Mouse (Mus musculus) lung, embryonic 16.5 days (tissue): ENCODE measurements around the gene Gm11564. TPM values are rescaled to one million over a fixed set of nuclear protein-coding genes. Genes with fewer than 3 reads are reported as not detected.
"Not testable (repeated sequence)": the region's sequence is repeated elsewhere in the genome, so short reads cannot be mapped to it uniquely, and the experiment has no call there.

Experiments
- ATAC-seq: fragments of 200-750 bp; cut with Nextera tagmentation; 2 replicates; pipeline ENCODE4 v1.8.0; 2017; ENCODE audit warnings: low read depth, mild to moderate bottlenecking, moderate library complexity
- H3K27ac ChIP-seq: fragments of 300-500 bp; sonication (generic); 2 replicates; pipeline ENCODE4 v1.5.1; 2014; ENCODE audit warnings: mild to moderate bottlenecking, control low read depth, low read length
- H3K27me3 ChIP-seq: fragments of 300-500 bp; sonication (generic); 2 replicates; pipeline ENCODE4 v1.6.1; 2014; ENCODE audit warnings: low read depth, low read length, mixed read lengths; ENCODE audit not compliant: control insufficient read depth, insufficient read depth
- H3K36me3 ChIP-seq: fragments of 300-500 bp; sonication (generic); 2 replicates; pipeline ENCODE4 v1.6.1; 2014; ENCODE audit warnings: low read length; ENCODE audit not compliant: control insufficient read depth, insufficient read depth
- H3K4me1 ChIP-seq: fragments of 300-500 bp; sonication (generic); replicated peaks from 2 replicates; pipeline ENCODE4 v1.6.1; 2014; ENCODE audit warnings: low read length, mixed read lengths; ENCODE audit not compliant: control insufficient read depth, insufficient read depth
- H3K4me2 ChIP-seq: fragments of 300-500 bp; sonication (generic); 2 replicates; pipeline ENCODE4 v1.6.1; 2014; ENCODE audit warnings: low read depth, low read length, control low read depth
- H3K4me3 ChIP-seq: fragments of 300-500 bp; sonication (generic); 2 replicates; pipeline ENCODE4 v1.5.1; 2014; ENCODE audit warnings: mild to moderate bottlenecking, low read length, control low read depth
- H3K9ac ChIP-seq: fragments of 300-500 bp; sonication (generic); 2 replicates; pipeline ENCODE4 v1.6.1; 2014; ENCODE audit warnings: low read length, control low read depth
- H3K9me3 ChIP-seq: fragments of 300-500 bp; sonication (generic); 2 replicates; pipeline ENCODE4 v1.6.1; 2016; ENCODE audit warnings: low read length; ENCODE audit not compliant: control insufficient read depth
- WGBS: fragments of 180-500 bp; shearing (Covaris S2); extraction: QIAGEN DNeasy Blood & Tissue Kit; methylation state at CpG from one replicate; pipeline ENCODE4 v1.1.7; 2014; 5-methylcytosine and 5-hydroxymethylcytosine counted together
- polyA plus RNA-seq: library from polyadenylated mRNA; unstranded; fragments of >200 nt; fragmentation: Nextera tagmentation; extraction: Ambion mirVana; gene quantifications from 2 replicates; pipeline ENCODE4 v1.2.1, GENCODE M21; 2015

Gene Gm11564
- polyA plus RNA-seq, result not detected in 2 replicates

GRCm38 (mm10) chr11:99815566-99815965 lies at the start of gene Gm11564:
Gm11564 (minus strand) TSS chr11:99815666.
- H3K4me2 ChIP-seq, H3K27me3 ChIP-seq, ATAC-seq, H3K4me1 ChIP-seq, H3K9me3 ChIP-seq, H3K4me3 ChIP-seq, H3K36me3 ChIP-seq, H3K9ac ChIP-seq, H3K27ac ChIP-seq: not testable (repeated sequence)
- WGBS, result 81% methylated on average over 2 of the region's 2 CpGs

DNA sequence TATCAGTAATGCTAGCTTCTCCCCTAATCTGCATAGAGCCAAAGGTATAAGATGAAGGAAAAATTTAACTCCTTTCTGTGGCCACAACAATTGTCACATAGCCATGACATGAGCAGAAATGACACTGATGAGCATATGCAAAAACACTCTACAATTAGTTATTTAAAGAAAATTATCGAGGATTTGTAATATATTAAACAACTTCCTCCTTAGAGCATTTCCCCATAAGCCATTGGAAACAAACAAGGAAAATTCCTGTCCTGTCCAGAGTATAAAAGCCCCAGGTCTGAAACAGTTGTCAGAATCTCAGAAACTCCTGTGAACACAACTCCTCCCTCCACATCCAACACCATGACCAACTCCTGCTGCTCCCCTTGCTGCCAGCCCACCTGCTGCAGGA lies 48.7 kb upstream of the Gm11564 start, which contains the start of gene Gm11559:
Gene Gm11559, plus strand, starts transcription at position 301 of the 400 bp plus-strand sequence.
- not testable (repeated sequence) for H3K4me3 ChIP-seq, H3K9ac ChIP-seq, H3K9me3 ChIP-seq, H3K36me3 ChIP-seq, H3K27ac ChIP-seq, H3K4me1 ChIP-seq, H3K4me2 ChIP-seq, ATAC-seq, H3K27me3 ChIP-seq
- WGBS, result 59% methylated on average over 1 of the region's 1 CpGs

DNA sequence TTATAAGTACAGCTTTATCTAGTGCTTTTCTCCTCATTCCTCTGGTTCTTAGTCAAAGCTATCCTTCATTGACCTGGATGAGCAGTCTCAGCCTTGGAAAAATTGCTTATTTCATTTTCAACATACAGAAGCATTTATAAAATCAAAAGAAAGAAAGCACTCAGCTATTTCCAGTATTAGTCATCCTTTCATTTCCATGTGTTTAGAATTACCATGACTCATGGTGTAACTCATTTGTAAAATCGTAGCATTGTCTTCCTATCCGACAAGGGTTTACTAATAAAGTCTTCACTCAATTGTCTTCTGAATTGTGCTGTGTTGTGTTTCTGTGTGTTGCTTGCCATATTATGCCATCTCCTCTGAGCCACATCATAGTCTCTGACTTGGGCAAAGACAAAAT lies 43.3 kb upstream of the Gm11564 start:
- no peak overlapping the region for H3K4me3 ChIP-seq
- 69% methylated on average over 2 of the region's 2 CpGs for WGBS
- no peaks in the 10 kb centered on the region for H3K9me3 ChIP-seq

GRCm38 (mm10) chr11:99857617-99858016 lies 42.2 kb upstream of the Gm11564 start, which contains the start of gene Gm11568:
Gm11568 (plus strand) TSS chr11:99857917.
- Histone ChIP-seq H3K4me1 (no peaks in the 10 kb centered on the region), H3K4me3 (no peak within 1 kb of the TSS), H3K4me2 (no peak within 1 kb of the TSS), H3K27ac (no peak within 1 kb of the TSS), H3K9me3 (no peaks in the 10 kb centered on the region), H3K9ac (no peak within 1 kb of the TSS), H3K36me3 (no peaks in the 10 kb centered on the region), H3K27me3 (no peaks in the 10 kb centered on the region)
- 77% methylated on average over 2 of the region's 2 CpGs for WGBS
- no peak for ATAC-seq

More for the DNA sequence above, 43.3 kb upstream of the Gm11564 start:
- Histone ChIP-seq H3K36me3 (no peaks in the 10 kb centered on the region), H3K27ac (no peak overlapping the region), H3K27me3 (no peaks in the 10 kb centered on the region), H3K9ac (no peak overlapping the region), H3K4me2 (no peak overlapping the region), H3K4me1 (no peaks in the 10 kb centered on the region)
- no peak for ATAC-seq

GRCm38 (mm10) chr11:99854121-99854520 lies 38.7 kb upstream of the Gm11564 start:
- ATAC-seq, result no peak

DNA sequence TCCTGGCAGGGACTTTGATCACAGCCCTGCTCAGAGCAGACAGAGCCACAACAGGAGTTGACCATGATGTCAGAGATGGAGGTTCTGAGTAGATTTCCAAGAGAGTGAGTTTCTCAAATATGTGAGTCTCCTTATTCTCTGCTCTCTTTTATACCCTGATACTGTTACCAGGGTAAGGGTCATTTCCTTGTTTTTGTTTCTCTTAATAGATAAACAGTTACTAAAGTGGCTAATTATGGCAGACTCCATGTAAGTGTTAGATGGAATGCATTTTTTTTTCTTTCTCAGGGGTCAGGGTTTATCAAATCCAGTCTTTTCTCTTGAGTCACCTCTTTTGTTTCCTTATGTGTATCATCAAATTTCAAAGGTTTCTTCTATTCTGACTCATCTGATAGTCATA lies 36.0 kb upstream of the Gm11564 start, which contains the start of gene Krtap4-16:
Gene Krtap4-16, minus strand, starts transcription at position 101 of the 400 bp plus-strand sequence.
- ATAC-seq, result no peak
- no peak within 1 kb of the TSS for H3K27ac ChIP-seq
- H3K4me1 ChIP-seq, result no peaks in the 10 kb centered on the region
- H3K9ac ChIP-seq, result no peak within 1 kb of the TSS
- H3K36me3 ChIP-seq, result no peaks in the 10 kb centered on the region
- H3K9me3 ChIP-seq, result no peaks in the 10 kb centered on the region
- no peak within 1 kb of the TSS for H3K4me3 ChIP-seq
- H3K27me3 ChIP-seq, result no peaks in the 10 kb centered on the region
- H3K4me2 ChIP-seq, result no peak within 1 kb of the TSS

More at GRCm38 (mm10) chr11:99854121-99854520, 38.7 kb upstream of the Gm11564 start:
- Histone ChIP-seq H3K4me2 (no peak overlapping the region), H3K36me3 (no peaks in the 10 kb centered on the region), H3K4me3 (no peak overlapping the region), H3K27me3 (no peaks in the 10 kb centered on the region), H3K27ac (no peak overlapping the region), H3K4me1 (no peaks in the 10 kb centered on the region), H3K9me3 (no peaks in the 10 kb centered on the region), H3K9ac (no peak overlapping the region)
- 53% methylated on average over 3 of the region's 3 CpGs for WGBS

DNA sequence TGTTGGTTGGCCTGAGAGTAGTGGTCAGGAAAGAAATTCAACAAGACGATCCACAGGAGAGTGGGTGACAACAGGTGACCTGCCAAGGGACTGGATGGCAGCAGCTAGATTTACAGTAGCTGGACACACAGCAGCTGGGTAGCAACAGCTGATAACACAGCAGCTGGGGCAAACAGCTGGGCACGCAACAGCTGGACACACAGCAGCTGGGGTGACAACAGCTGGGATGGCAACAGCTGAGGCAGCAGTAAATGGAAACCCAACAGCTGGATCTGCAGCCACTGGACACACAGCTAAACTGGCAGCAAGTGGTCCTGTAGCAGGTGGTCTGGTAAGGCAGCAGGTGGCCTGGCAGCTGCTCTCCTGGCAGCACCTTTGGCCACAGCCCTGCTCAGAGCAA lies 31.3 kb upstream of the Gm11564 start:
- no peaks in the 10 kb centered on the region for H3K4me1 ChIP-seq
- no peak overlapping the region for H3K4me2 ChIP-seq
- H3K9me3 ChIP-seq, result no peaks in the 10 kb centered on the region
- H3K4me3 ChIP-seq, result no peak overlapping the region
- no peak for ATAC-seq
- H3K36me3 ChIP-seq, result no peaks in the 10 kb centered on the region
- WGBS, result 87% methylated on average over 2 of the region's 2 CpGs
- no peaks in the 10 kb centered on the region for H3K27me3 ChIP-seq
- no peak overlapping the region for H3K9ac ChIP-seq
- no peak overlapping the region for H3K27ac ChIP-seq

GRCm38 (mm10) chr11:99842185-99842584 lies 26.7 kb upstream of the Gm11564 start:
- no peaks in the 10 kb centered on the region for H3K27me3 ChIP-seq
- 78% methylated on average over 1 of the region's 1 CpGs for WGBS
- H3K4me3 ChIP-seq, result no peak overlapping the region
- H3K4me1 ChIP-seq, result no peaks in the 10 kb centered on the region
- no peak overlapping the region for H3K9ac ChIP-seq
- H3K27ac ChIP-seq, result no peak overlapping the region
- no peak for ATAC-seq
- no peak overlapping the region for H3K4me2 ChIP-seq
- H3K36me3 ChIP-seq, result no peaks in the 10 kb centered on the region
- H3K9me3 ChIP-seq, result no peaks in the 10 kb centered on the region

DNA sequence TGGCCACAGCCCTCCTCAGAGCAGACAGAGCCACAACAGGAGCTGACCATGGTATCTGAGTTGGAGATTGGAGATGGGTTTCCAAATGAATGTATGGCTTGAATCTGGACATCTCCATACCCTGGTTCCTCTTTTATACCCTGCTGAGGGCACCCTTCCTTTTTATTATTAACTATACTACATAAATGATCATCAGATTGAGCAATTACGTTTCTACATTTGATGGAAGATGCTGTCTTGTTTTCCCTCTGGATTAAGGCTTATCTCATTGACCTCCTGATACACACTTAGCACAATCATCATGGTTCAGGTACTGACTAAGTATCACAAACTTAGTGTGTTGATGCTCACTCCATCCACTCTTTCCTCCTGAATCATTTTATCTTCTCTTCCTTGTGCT lies 22.5 kb upstream of the Gm11564 start, which contains the start of gene 2300003K06Rik:
Gene 2300003K06Rik, minus strand, starts transcription at position 101 of the 400 bp plus-strand sequence.
- no peaks in the 10 kb centered on the region for H3K36me3 ChIP-seq
- 72% methylated on average over 1 of the region's 1 CpGs for WGBS
- H3K9ac ChIP-seq, result no peak within 1 kb of the TSS
- no peak within 1 kb of the TSS for H3K27ac ChIP-seq
- no peak for ATAC-seq
- H3K4me2 ChIP-seq, result no peak within 1 kb of the TSS
- no peaks in the 10 kb centered on the region for H3K4me1 ChIP-seq
- H3K4me3 ChIP-seq, result no peak within 1 kb of the TSS
- no peaks in the 10 kb centered on the region for H3K9me3 ChIP-seq
- no peaks in the 10 kb centered on the region for H3K27me3 ChIP-seq

DNA sequence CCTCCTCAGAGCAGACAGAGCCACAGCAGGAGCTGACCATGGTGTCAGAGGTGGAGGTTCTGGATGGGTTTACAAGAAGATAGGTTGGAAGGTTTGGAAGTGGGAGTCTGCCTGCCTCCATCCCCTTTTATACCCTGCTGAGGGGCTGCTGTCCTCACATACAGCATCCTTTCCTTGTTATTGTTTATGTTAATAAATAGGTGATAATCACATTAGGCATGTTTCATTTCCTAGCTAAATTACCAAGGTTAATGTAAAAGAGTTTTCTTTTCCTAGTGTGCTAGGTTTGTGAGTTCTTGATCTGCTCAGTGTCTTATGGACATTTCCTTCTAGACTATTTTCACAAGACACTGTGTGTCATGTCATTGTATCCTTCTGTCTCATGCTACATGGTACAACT lies 5.7 kb downstream of the Gm11564 start, which contains the start of gene Krtap4-13:
Gene Krtap4-13, minus strand, starts transcription at position 101 of the 400 bp plus-strand sequence.
- H3K4me1 ChIP-seq, H3K4me3 ChIP-seq, H3K4me2 ChIP-seq, H3K9ac ChIP-seq, H3K27ac ChIP-seq, ATAC-seq, H3K9me3 ChIP-seq, H3K27me3 ChIP-seq, H3K36me3 ChIP-seq: not testable (repeated sequence)
